Mouse (Mus musculus): ENCODE results near the gene BC017158.

BC017158 gene

GRCm38 (mm10) chr7:128234796-128235195, 63.2 kb downstream of the BC017158 start:
- DNase-seq (ENCODE audit: low spot score) = no peak

DNA sequence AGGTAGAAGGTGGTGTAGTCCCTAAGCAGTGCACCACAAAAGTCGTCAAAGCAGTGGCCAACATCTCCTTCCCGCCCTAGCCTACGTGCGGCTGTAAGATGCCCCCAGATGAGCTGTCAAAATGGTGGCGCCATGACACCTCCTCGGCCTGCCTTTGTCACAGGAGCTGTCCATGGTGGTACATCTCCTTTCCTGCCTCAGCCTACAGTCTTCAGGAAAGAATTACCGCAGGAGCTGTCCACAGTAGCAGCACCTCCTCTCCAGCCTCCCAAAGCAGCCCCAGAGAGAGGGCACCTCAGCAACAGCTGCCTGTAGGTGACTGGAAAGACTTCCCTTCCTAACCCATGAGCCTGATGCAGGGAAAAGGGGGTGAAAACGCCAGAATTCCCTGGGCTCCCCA, 66.2 kb downstream of the BC017158 start:
- no peak for DNase-seq (ENCODE audit: low spot score)

Data from T-cell, adult 2 months (primary cell).